Mouse (Mus musculus) urinary bladder, postnatal 14 days (tissue): ENCODE data around the gene Rbbp7.

Experiments used
- DNase-seq: peaks from one replicate; pipeline ENCODE4 v3.0.0; 2021; ENCODE audit warnings: low spot score

Rbbp7 gene

DNA sequence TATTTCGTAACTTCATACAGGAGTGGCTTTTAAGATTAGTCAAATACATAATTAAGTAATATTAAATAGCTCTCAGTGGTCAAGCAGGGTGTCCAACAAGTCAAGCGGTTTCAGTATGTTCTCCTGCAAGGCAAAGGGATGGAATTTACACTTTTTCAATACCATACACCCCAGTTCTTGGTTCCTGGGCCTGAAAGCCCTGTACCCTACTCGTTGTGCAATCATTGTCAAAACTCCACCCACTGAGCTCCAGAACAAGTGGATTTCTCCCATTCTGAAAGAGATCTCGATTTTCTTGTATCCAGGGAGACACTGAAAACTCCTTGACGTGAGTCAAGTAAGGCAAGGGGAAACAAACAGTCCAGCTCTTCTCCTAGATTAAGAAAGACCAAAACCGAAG is 67.8 kb downstream of the Rbbp7 start:
- DNase-seq, result no peak
